Mouse (Mus musculus): ENCODE results near the gene Gm5169.
"Not testable (repeated sequence)": the region's sequence is repeated elsewhere in the genome, so short reads cannot be mapped to it uniquely, and the experiment has no call there.

Gene Gm5169

GRCm38 (mm10) chrX:25301355-25301754 is at the start of gene Gm5169:
Gene Gm5169, minus strand, starts transcription at chrX:25301455.
- not testable (repeated sequence) for DNase-seq (ENCODE audit: low spot score)

- DNase-seq (ENCODE audit: low spot score): not testable (repeated sequence)
These were observed 46.2 kb upstream of the Gm5169 start for GRCm38 (mm10) chrX:25347424-25347823.
